Mouse (Mus musculus) cortical plate, adult 2 months (tissue): ENCODE measurements around the gene Rnf167.

Source experiments
- CTCF ChIP-seq: fragments of 200-500 bp; IDR thresholded peaks from 2 replicates; pipeline ENCODE4 v1.5.1; 2011; ENCODE audit warnings: mild to moderate bottlenecking, control low read depth, low read length; ENCODE audit not compliant: insufficient read depth; ENCODE audit errors: extremely low read depth
- POLR2A ChIP-seq: fragments of 200-500 bp; IDR thresholded peaks from 2 replicates; pipeline ENCODE4 v1.6.1; 2011; ENCODE audit warnings: mild to moderate bottlenecking, low read length, control low read depth; ENCODE audit not compliant: insufficient read depth; ENCODE audit errors: extremely low read depth

- TF ChIP-seq CTCF = no peak
- TF ChIP-seq POLR2A = no peak
Measured at GRCm38 (mm10) chr11:70638714-70639278, 8.2 kb upstream of the Rnf167 start, which contains the start of gene Gp1ba.
